ENCODE assay signal across 8 mouse cellular contexts in the genomic region with DNA sequence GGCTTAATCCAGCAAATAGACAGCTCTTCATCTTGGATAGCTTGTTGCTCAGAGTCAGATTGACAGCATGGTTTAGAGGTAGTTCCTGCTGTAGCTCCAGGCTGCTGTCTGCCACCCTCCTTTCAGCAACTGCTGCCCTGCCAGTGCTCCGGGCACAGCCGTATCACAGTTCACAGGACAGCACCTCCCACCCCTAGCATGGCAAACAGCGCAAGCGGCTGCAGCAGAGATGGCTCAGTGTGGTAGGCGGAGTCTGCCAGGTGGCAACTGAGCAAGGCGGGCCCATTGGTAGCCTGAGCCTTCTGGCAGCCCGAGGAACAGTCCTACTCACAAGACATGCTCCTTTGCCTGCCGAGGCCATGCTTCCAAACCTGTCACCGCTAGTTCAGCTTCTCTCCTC. TPM values are rescaled to one million over a fixed set of nuclear protein-coding genes. Genes with fewer than 3 reads are reported as not detected.
DNase-seq lines count a peak whose midpoint lies in the region; ATAC-seq and TF ChIP-seq lines count a peak whose summit lies in the region.

No protein-coding gene starts in this region.

- H3K4me1 ChIP-seq in lung, postnatal 0 days (ENCODE audit: insufficient read depth, low read depth, low read length), result no peaks in the 10 kb centered on the region
- H3K4me1 ChIP-seq in intestine, embryonic 15.5 days (replicated peaks), result 0 out of 2 replicates have a peak, but pooled peaks cover 3% of the 10 kb centered on the region
- peaks cover 8% of the 10 kb centered on the region; the same call in 1 of the 2 replicates for H3K4me1 ChIP-seq in liver, embryonic 15.5 days (replicated peaks)

- no peak overlapping the region for H3K4me3 ChIP-seq in lung, postnatal 0 days (ENCODE audit: low read depth, low read length)
- peak overlapping the region; percentile 21 for H3K4me3 ChIP-seq in intestine, embryonic 15.5 days (replicated peaks)
- 0 out of 2 replicates have a peak overlapping the region, but pooled peaks have one; percentile 4 for H3K4me3 ChIP-seq in liver, embryonic 15.5 days (replicated peaks)

- under 1% methylated on average over 9 of the region's 9 CpGs for WGBS in lung, postnatal 0 days
- 4% methylated on average over 9 of the region's 9 CpGs for WGBS in intestine, embryonic 15.5 days
- 7% methylated on average over 9 of the region's 9 CpGs for WGBS in liver, embryonic 15.5 days (ENCODE audit: insufficient replicate concordance)

- no peak overlapping the region for H3K27ac ChIP-seq in lung, postnatal 0 days (ENCODE audit: low read length)
- H3K27ac ChIP-seq in intestine, embryonic 15.5 days, result no peak overlapping the region
- no peak overlapping the region for H3K27ac ChIP-seq in liver, embryonic 15.5 days (replicated peaks)

- peak; percentile 35 for DNase-seq in lung, postnatal 0 days (ENCODE audit: low spot score)
- no peak for DNase-seq in lung, postnatal 14 days
- peak; percentile 72 for DNase-seq in brain, adult 2 months (ENCODE audit: low read depth, low spot score)
- peak; percentile 20 for DNase-seq in splenic B cell, adult 2 months (ENCODE audit: low read depth, low spot score)
- no peak for DNase-seq in urinary bladder, postnatal 25 days (ENCODE audit: low spot score)

- H3K27me3 ChIP-seq in lung, postnatal 0 days (replicated peaks; ENCODE audit: insufficient read depth, low read length), result no peaks in the 10 kb centered on the region
- H3K27me3 ChIP-seq in intestine, embryonic 15.5 days (replicated peaks), result no peaks in the 10 kb centered on the region
- H3K27me3 ChIP-seq in liver, embryonic 15.5 days, result peaks cover 5% of the 10 kb centered on the region; the same call in 1 of the 2 replicates
- no peaks in the 10 kb centered on the region for H3K27me3 ChIP-seq in splenic B cell, adult 2 months (ENCODE audit: control insufficient read depth, insufficient read depth, low read length, poor library complexity, severe bottlenecking)

- peak overlapping the region; percentile 38 for H3K4me2 ChIP-seq in lung, postnatal 0 days (replicated peaks; ENCODE audit: low read depth, low read length)
- peak overlapping the region; percentile 61 for H3K4me2 ChIP-seq in intestine, embryonic 15.5 days (replicated peaks)
- H3K4me2 ChIP-seq in liver, embryonic 15.5 days, result peak overlapping the region; percentile 50

- no peak for TF ChIP-seq EP300 in lung, postnatal 0 days (IDR thresholded peaks at IDR 0.05)

- H3K9ac ChIP-seq in lung, postnatal 0 days (replicated peaks; ENCODE audit: low read depth), result no peak overlapping the region
- H3K9ac ChIP-seq in intestine, embryonic 15.5 days, result 0 out of 2 replicates have a peak overlapping the region, but pooled peaks have one; percentile 9
- no peak overlapping the region for H3K9ac ChIP-seq in liver, embryonic 15.5 days

- TF ChIP-seq CTCF in lung, postnatal 0 days (IDR thresholded peaks at IDR 0.05), result no peak

- H3K36me3 ChIP-seq in lung, postnatal 0 days (ENCODE audit: insufficient read depth, low read length), result no peaks in the 10 kb centered on the region
- no peaks in the 10 kb centered on the region for H3K36me3 ChIP-seq in intestine, embryonic 15.5 days
- H3K36me3 ChIP-seq in liver, embryonic 15.5 days (replicated peaks), result no peaks in the 10 kb centered on the region
- H3K36me3 ChIP-seq in splenic B cell, adult 2 months (ENCODE audit: control insufficient read depth, insufficient read depth, low read length, poor library complexity, severe bottlenecking), result no peaks in the 10 kb centered on the region

- no peak for ATAC-seq in lung, postnatal 0 days
- ATAC-seq in erythroid progenitor cell, adult 5-6 weeks (replicated peaks; ENCODE audit: low FRiP score, poor library complexity, severe bottlenecking), result 0 out of 2 replicates have a peak, but pooled peaks have one; percentile 39
- peak; percentile 68 for ATAC-seq in intestine, embryonic 15.5 days
- ATAC-seq in liver, embryonic 15.5 days (ENCODE audit: insufficient read depth), result no peak

- H3K9me3 ChIP-seq in lung, postnatal 0 days (ENCODE audit: low read length), result no peaks in the 10 kb centered on the region
- H3K9me3 ChIP-seq in intestine, embryonic 15.5 days, result no peaks in the 10 kb centered on the region
- H3K9me3 ChIP-seq in liver, embryonic 15.5 days (replicated peaks), result no peaks in the 10 kb centered on the region

RNA-seq across cellular contexts. Expression of a gene that starts 27.8 kb away (rescaled TPM):
- polyA plus RNA-seq in lung, postnatal 0 days (2015; fragmentation: Nextera tagmentation; extraction: Ambion mirVana), result 63.9 and 65.4 TPM in 2 replicates
- total RNA-seq in erythroid progenitor cell, adult 5-6 weeks (2015; ENCODE audit: low replicate concordance), result 26.3 and 40.7 TPM in 2 replicates
- 15.7 and 20.7 TPM in 2 replicates for total RNA-seq in erythroid progenitor cell, adult 5-6 weeks (2017; ENCODE audit: low replicate concordance)
- 230 and 236 TPM in 2 replicates for polyA plus RNA-seq in intestine, embryonic 15.5 days (2015; fragmentation: Nextera tagmentation; extraction: Ambion mirVana)
- 223 and 238 TPM in 2 replicates for polyA plus RNA-seq in liver, embryonic 15.5 days (2015; fragmentation: Nextera tagmentation; extraction: Ambion mirVana)

Comparison
In these comparisons a context has a peak if more than half of its experiments do, and no peak if none do; other contexts are left out.
1. DNase-seq: peak in lung, postnatal 0 days (single experiment), brain, adult 2 months (single experiment) and splenic B cell, adult 2 months (single experiment); none in lung, postnatal 14 days (single experiment) and urinary bladder, postnatal 25 days (single experiment).
2. ATAC-seq: peak in erythroid progenitor cell, adult 5-6 weeks (single experiment) and intestine, embryonic 15.5 days (single experiment); none in lung, postnatal 0 days (single experiment) and liver, embryonic 15.5 days (single experiment).
3. Peak in every context shown above with its lines, with median percentiles within 50 percentile points of each other: H3K4me2 ChIP-seq.